ENCODE assay signal across 16 mouse cellular contexts in genomic region chr5:90460619-90461018, GRCm38 (mm10). TPM values are rescaled to one million over a fixed set of nuclear protein-coding genes. Genes with fewer than 3 reads are reported as not detected.
A peak's percentile ranks its signal among the peaks of the same experiment; 100 is the strongest.
DNase-seq lines count a peak whose midpoint lies in the region; ATAC-seq and TF ChIP-seq lines count a peak whose summit lies in the region.
"Had no signal": no experiment of that assay in that cellular context is flagged by ENCODE, and none has a peak within 500 bp of the region (broad histone marks: within the 10 kb centered on the region; RNA-seq: fewer than 3 reads in every experiment).

Alb (plus strand) TSS chr5:90460897.

- no peak for TF ChIP-seq CTCF in bone marrow, adult 2 months (IDR thresholded peaks at IDR 0.05; ENCODE audit: control insufficient read depth, insufficient read depth, low read length)
- no peak for TF ChIP-seq CTCF in liver, embryonic 14.5 days (IDR thresholded peaks at IDR 0.05; ENCODE audit: low read depth)

- 88% methylated on average over 8 of the region's 8 CpGs for WGBS in bone marrow, adult 2 months
- WGBS in liver, embryonic 14.5 days (ENCODE audit: insufficient replicate concordance), result 68% methylated on average over 8 of the region's 8 CpGs

- no peak for TF ChIP-seq POLR2A in bone marrow, adult 2 months (IDR thresholded peaks at IDR 0.05; ENCODE audit: borderline replicate concordance, control insufficient read depth, low read depth, low read length)

- TF ChIP-seq EP300 in liver, embryonic 14.5 days (IDR thresholded peaks at IDR 0.05; ENCODE audit: low read depth), result no peak

- DNase-seq in adrenal gland, postnatal 4 days (ENCODE audit: low spot score in 2 of 2), result no peak
- DNase-seq in adrenal gland, postnatal 36 days, result no peak
- peak; percentile 26 for DNase-seq in kidney, adult 9 months
- no peak for DNase-seq in kidney, postnatal 25 days
- no peak for DNase-seq in liver, embryonic 14.5 days (ENCODE audit: low read depth in 3 of 3, low spot score in 3 of 3)
- no peak for DNase-seq in thymus, postnatal 0 days (ENCODE audit: low spot score)
- DNase-seq in urinary bladder, postnatal 4 days (ENCODE audit: low spot score in 2 of 2), result no peak
- DNase-seq: cerebellum, postnatal 14 days; spleen, adult 18-20 months; thymus, postnatal 4 days had no signal

- 0 out of 2 replicates have a peak within 1 kb of the TSS, but pooled peaks have one; percentile 2 for H3K4me2 ChIP-seq in liver, embryonic 14.5 days (ENCODE audit: low read depth)
- H3K4me2 ChIP-seq: midbrain, embryonic 15.5 days had no signal

- H3K9ac ChIP-seq in liver, embryonic 14.5 days (replicated peaks), result peak within 1 kb of the TSS; percentile 43
- H3K9ac ChIP-seq: midbrain, embryonic 15.5 days had no signal

- H3K4me3 ChIP-seq in bone marrow, adult 2 months (replicated peaks; ENCODE audit: control insufficient read depth, low read depth, low read length), result no peak within 1 kb of the TSS
- peak within 1 kb of the TSS; percentile 27 to 51; a peak in 3 of 4 replicates for H3K4me3 ChIP-seq in liver, embryonic 14.5 days (ENCODE audit: insufficient read depth in 1 of 2, low read depth in 2 of 2, low read length in 2 of 2)
- H3K4me3 ChIP-seq: hindbrain, embryonic 10.5 days; midbrain, embryonic 15.5 days had no signal

- H3K27me3 ChIP-seq in liver, embryonic 14.5 days (ENCODE audit: control insufficient read depth, insufficient read depth, low read length), result no peaks in the 10 kb centered on the region
- H3K27me3 ChIP-seq: midbrain, embryonic 15.5 days had no signal

- H3K27ac ChIP-seq in bone marrow, adult 2 months (ENCODE audit: control insufficient read depth, insufficient read depth, low read depth, low read length, poor library complexity), result no peak within 1 kb of the TSS
- peak within 1 kb of the TSS; percentile 24; the same call in 1 of the 2 replicates for H3K27ac ChIP-seq in liver, embryonic 14.5 days
- H3K27ac ChIP-seq: hindbrain, embryonic 10.5 days; midbrain, embryonic 15.5 days had no signal

- H3K9me3 ChIP-seq in liver, embryonic 14.5 days (ENCODE audit: control insufficient read depth, low read length), result no peaks in the 10 kb centered on the region
- H3K9me3 ChIP-seq: hindbrain, embryonic 10.5 days; midbrain, embryonic 15.5 days had no signal

- ATAC-seq in liver, embryonic 14.5 days (ENCODE audit: insufficient read depth), result peak; percentile 30; the same call in 1 of the 2 replicates
- ATAC-seq: inflammation-experienced regulatory T-cells, adult 6 months; midbrain, embryonic 15.5 days; Patski had no signal

- H3K36me3 ChIP-seq in liver, embryonic 14.5 days (replicated peaks; ENCODE audit: control insufficient read depth, insufficient read depth, low read depth), result no peaks in the 10 kb centered on the region
- H3K36me3 ChIP-seq: hindbrain, embryonic 10.5 days; midbrain, embryonic 15.5 days had no signal

- H3K4me1 ChIP-seq in bone marrow, adult 2 months (ENCODE audit: control insufficient read depth, insufficient read depth, low read length), result no peaks in the 10 kb centered on the region
- H3K4me1 ChIP-seq in liver, embryonic 14.5 days (replicated peaks; ENCODE audit: control insufficient read depth in 2 of 2, insufficient read depth in 2 of 2, low read length in 1 of 2), result no peaks in the 10 kb centered on the region
- H3K4me1 ChIP-seq: hindbrain, embryonic 10.5 days; midbrain, embryonic 15.5 days had no signal

RNA-seq across cellular contexts. Expression of gene Alb, which starts in this region (rescaled TPM):
- 1,000 to 10,000 TPM in 1 of 2 experiments, 100 to 1,000 TPM in 1; 169 to 6,544 TPM for total RNA-seq in adrenal gland, postnatal 4 days (2021)
- total RNA-seq in adrenal gland, postnatal 36 days (2021), result 10 to 100 TPM in 1 of 2 experiments, 1 to 10 TPM in 1; 4.4 to 24.0 TPM
- 53.1 and 205 TPM in 2 replicates for polyA plus RNA-seq in bone marrow, adult 2 months (2011; ENCODE audit: insufficient read depth, insufficient read length, low replicate concordance, missing spikeins)
- 9,059 and 10,825 TPM in 2 replicates for polyA plus RNA-seq in liver, embryonic 14.5 days (2012; rRNA removed)
- 3,181 and 3,484 TPM in 2 replicates for polyA plus RNA-seq in liver, embryonic 14.5 days (2014; fragmentation: Nextera tagmentation; extraction: Ambion mirVana)
- 0.17 and 0.49 TPM in 2 replicates for polyA plus RNA-seq in thymus, postnatal 0 days (2015; fragmentation: Nextera tagmentation; extraction: Ambion mirVana)
- total RNA-seq: megakaryocyte progenitor cell, adult 5-6 weeks had no signal
- polyA plus RNA-seq: hindbrain, embryonic 10.5 days; inflammation-experienced regulatory T-cells, adult 6 months; Patski had no signal

Comparison
In these comparisons a context has a peak if more than half of its experiments do, and no peak if none do; other contexts are left out.
1. RNA of gene Alb (total RNA-seq): 169 to 6,544 TPM in adrenal gland, postnatal 4 days; 4.4 to 24.0 TPM in adrenal gland, postnatal 36 days; every median in the first group is over 4 times any median in the second.
2. RNA of gene Alb (polyA plus RNA-seq): 3,181 to 10,825 TPM in liver, embryonic 14.5 days and 53.1 to 205 TPM in bone marrow, adult 2 months; 0.17 to 0.49 TPM in thymus, postnatal 0 days; every median in the first group is over 10 times any median in the second.
3. RNA of gene Alb (polyA plus RNA-seq): 3,181 to 10,825 TPM in liver, embryonic 14.5 days; 53.1 to 205 TPM in bone marrow, adult 2 months; every median in the first group is over 10 times any median in the second.